Mouse (Mus musculus) T-helper 17 cell (primary cell): Measurements from ENCODE around the gene Apbb2.
"Not testable (repeated sequence)": the region's sequence is repeated elsewhere in the genome, so short reads cannot be mapped to it uniquely, and the experiment has no call there.

ENCODE experiments used
- in situ Hi-C, 2 experiments: fragments of 300-600 bp; cut with MboI, MseI; formaldehyde crosslinking; loops; 1 replicate in 1 of 2; 2 replicates in 1 of 2; pipeline ENCODE4 v1.15.1; 2025; ENCODE audit warnings: high pct_unique_total_duplicates in 2 of 2

Apbb2 gene

DNA sequence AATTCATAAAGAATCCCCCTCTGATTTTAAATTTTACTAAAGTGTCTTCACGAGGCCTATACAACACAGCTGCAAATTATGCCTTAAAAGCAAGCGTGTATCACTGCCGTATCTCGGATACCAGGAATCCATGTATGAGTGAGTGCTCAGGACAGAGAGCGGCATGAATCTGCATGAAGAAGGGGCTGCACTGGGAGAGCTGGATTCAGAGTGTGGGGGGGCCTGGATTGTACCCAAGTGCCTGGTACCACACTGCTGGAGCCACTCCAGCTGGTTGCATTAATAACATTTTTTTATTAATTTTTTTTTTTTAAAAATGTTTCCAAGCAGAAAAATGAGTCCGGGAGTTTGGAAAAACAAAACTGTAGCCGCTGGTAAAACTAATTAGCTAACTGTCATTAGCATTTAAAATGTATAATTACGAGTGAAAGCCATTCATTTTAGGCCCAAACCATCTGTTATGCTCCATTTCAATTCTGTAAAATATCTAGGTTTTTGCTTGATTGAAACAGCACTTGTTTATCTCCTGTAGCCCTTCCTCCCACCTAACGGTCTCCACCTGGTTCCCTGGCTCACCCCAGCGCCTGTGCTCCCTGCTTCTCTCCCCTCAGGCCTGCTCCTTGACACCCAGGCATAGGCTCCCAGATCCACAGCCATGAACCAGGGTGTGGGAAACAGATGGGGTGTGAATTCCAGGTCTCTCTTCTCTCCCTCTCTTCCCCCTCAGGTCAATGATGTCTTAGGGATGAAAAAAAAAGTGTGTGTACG is 314.1 kb downstream of the Apbb2 start:
- in situ Hi-C loops, result no loop called here

DNA sequence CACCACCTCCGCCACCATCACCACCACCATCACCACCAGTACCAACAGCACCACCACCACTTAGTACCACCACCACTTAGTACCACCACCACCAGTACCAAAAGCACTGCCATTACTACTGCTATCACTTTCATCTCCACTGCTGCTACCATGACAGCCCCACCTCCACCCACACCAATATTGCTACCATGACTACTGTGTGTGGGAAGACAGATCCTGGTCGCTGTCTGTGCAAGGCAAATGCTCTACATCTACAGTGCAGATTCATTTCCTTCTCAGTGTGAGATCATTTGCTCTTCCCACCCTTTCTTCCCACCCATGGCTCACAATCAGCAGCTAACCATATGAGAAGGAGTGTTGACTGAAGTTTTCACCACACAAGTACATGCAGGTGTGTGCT is 315.7 kb downstream of the Apbb2 start:
- in situ Hi-C loops, result no loop called here

DNA sequence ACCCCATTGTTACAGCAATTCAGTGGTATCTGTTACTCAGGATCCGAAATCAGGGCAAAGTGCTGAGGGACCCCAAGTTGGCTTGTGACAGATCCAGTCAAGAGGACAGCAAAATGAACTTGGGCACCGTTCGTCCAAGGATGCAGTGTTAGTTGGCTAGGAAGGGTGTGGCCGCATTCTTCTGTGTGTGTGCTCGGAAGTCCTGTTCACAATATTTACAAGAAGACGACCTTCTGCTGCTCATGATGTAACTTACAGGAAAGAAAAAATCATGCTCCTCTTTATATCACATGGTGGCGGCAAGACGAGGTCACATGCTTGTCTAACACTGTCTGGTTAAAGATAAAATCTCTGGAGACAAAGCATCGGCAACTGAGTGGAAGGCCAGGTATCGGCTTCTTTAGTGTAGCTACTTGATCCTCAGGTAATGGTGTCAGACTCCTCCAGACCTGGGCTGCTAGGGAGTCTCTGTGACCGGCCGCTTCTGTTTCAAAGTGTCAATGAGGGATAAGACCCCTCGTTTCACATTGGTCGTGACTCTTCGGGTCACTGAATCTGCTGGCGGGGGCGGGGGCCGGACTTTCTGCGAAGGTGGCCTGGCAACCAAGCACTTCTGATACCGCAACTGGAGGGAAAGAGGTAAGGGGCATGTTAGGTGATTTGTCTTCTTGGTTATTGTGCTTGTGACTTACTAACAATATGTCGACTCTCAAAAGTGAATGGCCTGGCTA is 316.3 kb downstream of the Apbb2 start:
- in situ Hi-C loops, result no loop called here

DNA sequence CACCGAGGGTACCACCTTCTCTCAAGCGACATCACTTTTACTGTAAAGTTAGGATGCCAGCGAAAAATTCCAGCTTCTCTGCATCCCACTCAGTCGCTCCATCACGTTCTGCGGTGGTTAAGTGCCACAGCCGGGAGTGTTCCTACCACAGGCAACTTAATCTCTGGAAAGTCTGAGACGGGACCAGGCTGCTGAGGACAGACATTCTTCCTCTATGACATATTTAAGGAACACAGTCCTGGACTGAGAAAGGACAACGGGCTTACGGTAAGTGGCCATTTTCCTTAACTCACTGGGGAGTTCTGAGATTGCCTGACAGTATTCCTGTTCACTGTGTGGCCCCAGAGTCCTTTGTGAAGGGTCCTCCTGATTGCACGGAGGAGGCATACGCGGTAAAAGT is 318.0 kb downstream of the Apbb2 start:
- in situ Hi-C loops, result no loop called here

DNA sequence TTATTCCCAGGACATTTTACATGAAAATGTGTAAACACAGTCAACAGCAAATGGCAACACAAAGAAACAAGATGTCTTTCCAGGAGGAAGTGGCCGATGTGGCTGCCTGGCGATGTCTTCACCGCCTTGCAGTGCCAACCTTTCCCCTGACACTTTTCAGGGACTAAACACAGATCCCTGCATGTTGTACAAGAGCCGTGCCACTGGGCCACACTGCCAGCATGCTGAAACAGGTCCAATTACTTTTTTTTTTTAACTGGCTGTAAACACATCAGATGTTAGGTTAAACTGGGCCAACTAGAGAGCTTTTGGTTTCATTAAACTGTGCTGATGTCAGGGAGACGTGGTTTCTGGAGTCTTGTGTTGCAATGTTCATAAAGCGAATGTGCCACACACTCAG is 319.7 kb downstream of the Apbb2 start:
- in situ Hi-C loops, result no loop called here

DNA sequence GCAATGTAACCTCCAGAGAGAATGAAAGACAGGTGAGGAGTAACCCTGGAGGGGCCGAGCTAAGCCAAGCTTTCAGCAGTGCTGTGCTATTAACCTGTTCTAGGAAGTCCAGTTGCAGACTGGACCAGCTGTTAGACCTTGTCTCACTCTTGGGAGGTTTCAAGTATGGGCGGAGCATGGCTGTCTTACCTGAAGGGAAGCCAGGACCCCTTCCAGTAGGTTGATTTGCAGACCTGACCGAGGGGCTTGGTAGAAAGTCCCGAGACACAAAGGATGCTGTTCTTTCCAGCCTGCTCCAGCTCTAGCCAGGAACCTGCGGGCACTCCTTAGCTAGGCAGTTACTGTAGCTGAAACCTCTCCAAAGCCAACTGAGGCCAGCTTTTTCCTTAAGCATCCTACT is 322.5 kb downstream of the Apbb2 start:
- in situ Hi-C loops, result no loop called here

DNA sequence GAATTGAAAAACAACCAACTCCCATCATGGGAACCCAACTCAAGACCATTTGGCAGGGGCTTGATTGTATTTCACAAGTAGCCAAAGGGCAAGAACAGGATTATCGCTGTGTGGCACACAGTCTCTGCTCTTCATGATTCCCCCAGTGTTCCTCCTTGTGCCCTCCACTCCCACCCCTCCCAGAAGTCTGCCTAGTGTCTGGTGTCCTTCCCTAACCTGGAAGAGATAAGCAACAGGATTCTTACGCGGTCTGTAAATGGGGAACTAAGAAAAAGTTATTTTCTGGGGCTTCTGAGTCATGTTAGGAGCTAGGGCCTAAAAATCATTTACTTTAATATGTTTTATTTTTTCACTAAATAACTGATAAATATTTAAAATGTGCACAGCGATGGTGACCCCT is 323.6 kb downstream of the Apbb2 start:
- in situ Hi-C loops, result no loop called here

DNA sequence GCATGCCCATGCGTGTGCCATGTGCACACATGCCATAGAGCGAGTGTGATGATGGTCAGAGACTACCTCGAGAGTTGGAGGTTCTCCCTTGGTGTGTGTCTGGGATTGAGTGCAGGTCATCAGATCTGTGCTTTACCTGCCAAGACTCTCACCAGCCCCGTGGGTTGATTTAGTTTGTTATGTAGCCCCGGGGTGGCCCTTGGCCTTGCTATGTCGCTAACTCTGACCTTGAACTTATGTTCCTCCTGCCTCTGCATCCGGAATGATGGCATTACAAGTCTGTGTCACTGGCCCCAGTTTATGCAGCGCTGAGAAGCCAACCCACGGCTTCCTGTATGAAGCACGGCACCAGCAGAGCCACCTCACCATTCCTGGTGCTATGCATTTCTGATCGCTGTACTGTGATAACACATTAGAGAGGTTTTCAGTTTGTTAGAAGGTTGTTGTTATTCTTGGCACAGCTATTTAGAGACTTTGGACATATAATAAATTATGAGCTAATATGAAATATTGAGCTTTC is 324.4 kb downstream of the Apbb2 start:
- in situ Hi-C loops, result no loop called here

DNA sequence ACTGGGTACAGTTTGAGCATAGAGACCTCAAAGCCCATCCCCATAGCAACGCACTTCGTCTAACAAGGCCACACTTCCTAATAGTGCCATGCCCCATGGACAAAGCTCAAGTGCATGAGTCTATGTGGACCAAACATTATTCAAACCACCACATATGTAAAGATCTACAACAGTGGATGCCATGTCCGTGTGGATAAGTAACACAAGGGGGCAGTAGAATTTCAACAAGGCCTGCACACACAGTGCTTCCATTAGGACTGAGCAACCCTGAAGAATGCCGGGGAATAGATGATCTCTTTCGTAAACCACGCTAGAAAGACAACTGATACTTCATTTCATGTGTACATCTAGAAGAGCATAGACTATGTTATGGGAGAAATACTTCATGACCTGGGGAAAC is 337.8 kb downstream of the Apbb2 start:
- in situ Hi-C loops, result no loop called here

DNA sequence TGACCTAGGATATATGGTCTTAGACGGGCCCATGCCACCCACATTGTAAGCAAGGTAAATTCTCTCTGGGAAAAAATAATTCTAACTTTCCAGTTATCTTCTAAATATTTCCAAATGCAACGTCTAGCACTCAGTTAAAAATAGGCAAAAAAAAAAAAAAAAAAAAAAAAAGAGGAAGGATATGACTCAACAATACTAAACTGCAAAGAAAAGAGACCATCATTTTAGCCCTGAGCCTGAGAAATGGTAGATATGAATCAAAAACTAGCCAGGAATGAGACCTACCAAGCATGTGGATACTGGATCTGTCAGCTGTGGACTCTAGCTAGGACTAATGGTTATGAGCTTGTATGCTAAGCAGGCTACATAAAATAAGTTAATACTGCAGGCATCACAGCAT is 338.9 kb downstream of the Apbb2 start:
- in situ Hi-C loops, result no loop called here

DNA sequence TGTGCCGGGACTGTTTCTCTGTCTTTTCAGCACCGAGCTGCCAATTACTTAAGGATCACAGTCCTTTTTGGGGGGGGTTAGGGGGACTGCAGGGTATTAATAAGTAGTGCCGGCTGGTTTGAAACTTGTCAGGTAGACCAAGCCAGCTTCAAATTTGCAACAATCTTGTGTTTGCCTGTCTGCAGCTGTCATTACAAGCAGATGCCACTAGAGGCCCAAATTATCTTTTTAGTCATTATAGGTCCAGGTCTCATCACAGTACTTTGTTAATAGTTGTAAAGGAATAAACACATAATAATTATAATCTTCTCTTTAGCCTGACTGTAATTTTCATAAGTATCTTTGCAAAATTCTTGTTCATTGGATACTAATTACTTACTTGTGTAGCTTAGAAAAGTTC is 344.2 kb downstream of the Apbb2 start:
- in situ Hi-C loops, result no loop called here

DNA sequence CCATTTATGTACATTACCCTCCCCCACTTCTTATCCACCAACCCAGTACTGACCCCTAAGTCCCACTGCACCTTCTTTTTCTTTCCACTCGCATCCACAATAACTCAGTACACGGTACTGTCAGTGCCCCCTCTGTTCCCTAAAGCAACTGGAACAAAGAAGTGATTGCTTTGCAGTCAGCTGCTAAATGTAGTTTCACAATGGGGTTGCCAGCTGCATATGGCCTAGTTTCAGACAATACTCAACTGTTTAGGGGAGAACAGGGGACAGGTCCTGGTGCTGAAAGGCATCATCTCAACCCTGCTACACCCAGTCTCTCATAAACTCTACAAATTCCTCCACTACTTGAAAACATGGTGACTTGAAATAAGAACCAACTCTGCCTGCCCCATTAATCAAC is 347.4 kb downstream of the Apbb2 start:
- in situ Hi-C loops, result no loop called here

DNA sequence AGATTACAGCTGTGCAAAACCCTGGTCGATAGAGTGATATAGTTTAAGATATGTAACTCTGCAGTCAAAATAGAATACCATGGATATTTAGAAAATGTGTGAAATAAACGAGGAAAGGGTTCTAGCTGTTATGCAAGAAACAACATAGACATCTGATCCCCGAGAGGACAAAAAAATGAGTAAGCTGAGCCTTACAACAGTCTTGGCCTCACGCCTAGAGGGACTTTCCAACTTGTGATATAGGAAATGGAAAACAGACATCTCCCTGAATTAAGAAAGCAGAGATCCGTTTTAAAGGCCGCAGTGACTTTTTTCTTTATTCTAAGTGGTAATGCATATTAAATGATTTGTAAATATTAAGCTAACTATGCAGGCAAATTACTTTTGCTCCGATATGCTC is 349.0 kb downstream of the Apbb2 start:
- in situ Hi-C loops, result no loop called here

DNA sequence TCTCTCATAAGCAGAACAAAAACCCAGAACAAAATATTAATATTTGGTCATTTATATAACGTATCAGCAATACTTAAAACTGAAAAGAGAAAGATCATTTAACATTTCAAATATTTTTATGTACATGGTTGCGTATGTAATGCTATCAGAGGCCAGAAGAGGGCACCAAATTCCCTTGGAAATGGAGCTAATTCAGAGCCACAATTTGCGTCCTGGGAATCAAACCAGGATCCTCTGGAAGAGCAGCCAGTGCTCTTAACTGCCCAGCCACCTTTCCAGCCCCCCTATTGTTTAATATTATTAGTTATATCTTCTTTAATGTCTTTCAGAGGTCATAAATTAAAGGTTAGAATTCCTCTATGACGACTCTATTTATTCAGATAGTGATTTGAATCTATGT is 355.2 kb downstream of the Apbb2 start:
- in situ Hi-C loops, result no loop called here

DNA sequence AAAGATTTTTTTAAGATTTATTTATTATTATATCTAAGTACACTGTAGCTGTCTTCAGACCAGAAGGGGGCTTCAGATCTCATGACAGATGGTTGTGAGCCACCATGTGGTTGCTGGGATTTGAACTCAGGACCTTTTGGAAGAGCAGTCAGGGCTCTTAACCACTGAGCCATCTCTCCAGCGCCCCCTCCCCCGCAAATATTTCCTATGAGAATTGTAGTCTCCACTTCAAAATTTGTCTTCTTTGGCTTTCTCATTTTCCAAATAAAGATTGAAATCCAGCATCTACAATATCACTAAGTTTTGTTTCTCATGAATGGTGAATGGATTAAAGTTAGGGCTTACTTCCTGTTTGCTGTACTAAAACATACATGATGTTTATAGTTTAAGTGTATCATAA is 356.1 kb downstream of the Apbb2 start:
- in situ Hi-C loops, result no loop called here

DNA sequence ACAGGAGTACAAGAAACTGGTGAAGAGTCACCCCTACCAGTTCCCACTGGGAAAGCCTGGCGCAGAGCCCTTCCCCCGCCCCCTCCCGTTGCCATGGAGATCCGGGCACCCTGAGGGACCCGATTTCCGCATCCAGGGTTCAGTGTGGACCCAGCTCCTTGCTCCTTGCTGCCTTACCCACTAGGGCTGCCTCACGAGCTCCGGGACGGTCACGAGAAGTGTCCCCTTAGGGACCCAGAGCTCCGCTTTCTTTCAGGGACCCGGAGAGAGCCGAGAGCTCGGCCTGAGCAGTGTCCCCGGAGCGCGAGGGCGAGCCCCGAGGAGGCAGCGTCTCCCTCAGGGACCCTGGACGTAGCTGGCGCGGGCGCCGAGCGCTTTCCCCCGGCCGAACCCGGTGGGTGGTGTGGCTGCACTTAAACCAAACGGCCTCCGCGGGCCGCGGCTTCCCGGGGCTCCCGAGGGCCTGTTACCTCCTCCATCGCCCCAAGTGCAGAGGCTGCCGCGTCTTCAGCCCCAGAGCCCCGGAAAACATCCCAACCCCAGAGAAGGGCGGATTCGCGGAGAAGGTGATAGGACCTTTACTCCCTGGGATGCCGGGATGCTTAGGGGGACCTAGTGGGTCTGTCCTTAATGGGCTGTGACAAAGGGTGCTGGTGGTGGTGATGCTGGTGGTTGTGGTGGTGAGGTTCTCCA is 358.7 kb downstream of the Apbb2 start, which contains the start of gene Nsun7:
Gene Nsun7, plus strand, starts transcription at position 142 of the 693 bp plus-strand sequence.
- in situ Hi-C loops, result no loop called here

DNA sequence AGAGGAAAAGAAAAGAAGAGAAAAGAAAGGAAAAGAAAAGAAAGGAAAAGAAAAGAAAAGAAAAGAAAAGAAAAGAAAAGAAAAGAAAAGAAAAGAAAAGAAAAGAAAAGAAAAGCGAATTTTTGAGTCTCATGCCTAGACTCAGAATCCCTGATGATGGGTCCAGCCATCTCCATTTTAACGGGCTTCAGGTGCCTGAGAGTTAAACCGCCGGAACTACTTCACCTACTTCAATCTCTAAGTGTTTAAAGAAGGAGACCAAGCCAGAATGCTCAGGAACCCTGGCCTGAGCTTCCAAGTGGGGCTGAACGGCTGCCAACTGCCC is 359.2 kb downstream of the Apbb2 start:
- in situ Hi-C loops, result not testable (repeated sequence)

DNA sequence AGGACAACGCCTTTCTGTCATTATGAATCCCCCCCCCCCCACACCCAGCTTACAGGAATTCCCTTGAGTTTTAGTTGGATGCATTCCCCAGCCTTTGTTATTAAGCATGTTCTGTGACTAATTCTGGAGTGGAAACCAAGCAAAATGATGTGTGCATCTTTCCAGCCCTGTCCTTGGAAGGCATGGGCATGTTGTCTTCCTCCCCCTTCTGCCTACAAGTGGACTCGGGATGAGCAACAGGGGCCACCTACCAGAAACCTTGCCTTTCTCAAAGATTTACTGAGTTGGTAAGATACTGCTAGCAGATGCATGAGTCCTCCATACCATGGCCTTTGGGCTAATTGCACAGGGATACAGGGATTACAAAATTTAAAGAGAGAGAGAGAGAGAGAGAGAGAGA is 359.6 kb downstream of the Apbb2 start:
- in situ Hi-C loops, result no loop called here

DNA sequence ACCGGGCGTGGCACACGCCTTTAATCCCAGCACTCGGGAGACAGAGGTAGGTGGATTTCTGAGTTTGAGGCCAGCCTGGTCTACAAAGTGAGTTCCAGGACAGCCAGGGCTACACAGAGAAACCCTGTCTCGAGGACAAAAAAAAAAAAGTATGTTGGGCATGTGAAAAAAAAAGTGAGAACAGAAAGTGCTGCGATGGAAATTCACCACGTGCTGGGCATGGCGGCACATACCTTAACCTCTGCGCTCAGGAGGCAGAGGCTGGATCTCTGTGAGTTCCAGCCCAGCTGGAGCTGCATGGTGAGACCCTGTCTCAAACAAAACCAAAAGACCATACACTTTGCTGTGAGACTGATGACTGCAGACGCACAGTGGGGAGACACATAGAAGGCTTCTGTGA is 363.5 kb downstream of the Apbb2 start:
- in situ Hi-C loops, result no loop called here

DNA sequence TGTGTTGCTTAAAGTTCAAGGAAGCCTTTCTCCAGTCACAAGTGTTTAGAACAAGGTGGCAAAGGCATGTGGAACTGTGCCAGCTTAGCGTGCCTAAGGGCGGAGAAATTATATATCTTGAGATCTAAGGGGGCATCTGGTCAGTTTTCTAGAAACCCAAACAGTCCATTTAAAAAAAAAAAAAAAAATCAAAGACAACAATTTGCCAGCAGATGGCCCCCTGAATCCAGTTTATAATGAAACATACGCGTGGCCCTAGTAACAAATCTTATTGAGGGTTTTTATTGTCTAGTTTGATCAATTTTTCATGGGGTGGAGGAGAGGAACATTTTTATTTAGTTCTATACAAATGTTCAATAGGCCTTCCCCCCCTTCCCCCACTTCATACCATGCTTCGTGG is 365.4 kb downstream of the Apbb2 start:
- in situ Hi-C loops, result no loop called here
